ENCODE assay signal across 1 mouse cellular context in the genomic region with DNA sequence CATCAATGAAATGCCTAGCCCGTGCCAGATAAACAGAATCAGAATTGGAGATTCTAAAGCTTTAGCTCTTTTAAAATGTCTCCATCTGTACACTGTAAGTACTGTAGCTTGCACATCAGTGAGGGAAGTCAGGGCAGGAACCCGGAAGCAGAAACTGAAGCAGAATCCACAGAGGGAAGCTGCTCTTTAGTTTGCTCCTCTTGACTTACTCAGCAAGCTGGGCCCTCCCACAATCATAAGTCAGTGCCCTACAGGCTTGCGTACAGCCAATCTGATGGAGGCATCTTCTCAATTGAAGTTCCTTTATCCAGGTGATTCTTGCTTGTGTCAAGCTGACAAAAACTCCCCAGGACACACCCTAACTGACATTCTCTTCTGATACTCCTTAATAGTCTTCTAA.
TF ChIP-seq lines count a peak whose summit lies in the region.

No protein-coding gene starts in this region.

TF ChIP-seq in MEL, 35 proteins besides CTCF, POLR2A, EP300 and RAD21:
- TF ChIP-seq KAT2A (conservative IDR thresholded peaks at IDR 0.05; ENCODE audit: low read depth, low read length): no peak
- TF ChIP-seq MAFK (IDR thresholded peaks at IDR 0.05; ENCODE audit: borderline replicate concordance, low read depth, low read length): no peak
- no peak for TF ChIP-seq HCFC1 (IDR thresholded peaks at IDR 0.05; ENCODE audit: low read depth, low read length)
- TF ChIP-seq TCF12 (IDR thresholded peaks at IDR 0.05; ENCODE audit: low read depth, low read length): no peak
- no peak for TF ChIP-seq ZNF384 (IDR thresholded peaks at IDR 0.05; ENCODE audit: low read depth, low read length)
- TF ChIP-seq MAX (IDR thresholded peaks at IDR 0.05; ENCODE audit: low read length): no peak
